Mouse (Mus musculus): ENCODE results near the gene Akt3.

GRCm38 (mm10) chr1:177267645-177268044, 9.6 kb upstream of the Akt3 start:
- TF ChIP-seq POLR2A (IDR thresholded peaks at IDR 0.05; ENCODE audit: insufficient read length, low read depth), result no peak
- no peak for TF ChIP-seq TCF3 (IDR thresholded peaks at IDR 0.05; ENCODE audit: insufficient read length, low read depth)
- no peak for TF ChIP-seq SRF (IDR thresholded peaks at IDR 0.05; ENCODE audit: control insufficient read depth, insufficient read length, low read depth)
- no peak for TF ChIP-seq USF1 (IDR thresholded peaks at IDR 0.05; ENCODE audit: low read depth)
- TF ChIP-seq CEBPB (IDR thresholded peaks at IDR 0.05; ENCODE audit: insufficient read depth, poor library complexity, severe bottlenecking), result no peak
- TF ChIP-seq E2F4 (IDR thresholded peaks at IDR 0.05; ENCODE audit: insufficient read depth), result no peak
- TF ChIP-seq REST (IDR thresholded peaks at IDR 0.05; ENCODE audit: insufficient read depth, insufficient read length), result no peak
- no peak for TF ChIP-seq MYOG (IDR thresholded peaks at IDR 0.05; ENCODE audit: control insufficient read depth in 1 of 3, insufficient read depth in 1 of 3, insufficient read length in 2 of 3, low read depth in 2 of 3)
- TF ChIP-seq POLR2AphosphoS2 (IDR thresholded peaks at IDR 0.05; ENCODE audit: insufficient read length, low read depth), result no peak
- no peak for TF ChIP-seq MYOD1 (IDR thresholded peaks at IDR 0.05; ENCODE audit: control insufficient read depth in 1 of 3, insufficient read length in 2 of 3, low read depth in 2 of 3)
- TF ChIP-seq TCF12 (IDR thresholded peaks at IDR 0.05; ENCODE audit: insufficient read depth, poor library complexity, severe bottlenecking), result no peak
- TF ChIP-seq MAX (IDR thresholded peaks at IDR 0.05; ENCODE audit: low read depth), result no peak

All from myocyte (in vitro differentiated cells).